Mouse (Mus musculus) midbrain, embryonic 11.5 days (tissue): ENCODE measurements around the gene Tox4. TPM values are rescaled to one million over a fixed set of nuclear protein-coding genes. Genes with fewer than 3 reads are reported as not detected.
"Not testable (repeated sequence)": the region's sequence is repeated elsewhere in the genome, so short reads cannot be mapped to it uniquely, and the experiment has no call there.

Experiments
- ATAC-seq: fragments of 200-750 bp; cut with Nextera tagmentation; 2 replicates; pipeline ENCODE4 v1.8.0; 2017; ENCODE audit warnings: moderate TSS enrichment, moderate library complexity; ENCODE audit not compliant: low FRiP score
- DNase-seq: peaks from one replicate; pipeline ENCODE4 v3.0.0; 2015; ENCODE audit warnings: low spot score; ENCODE audit errors: missing footprints
- H3K27ac ChIP-seq: fragments of 300-500 bp; sonication (generic); 2 replicates; pipeline ENCODE4 v1.5.1; 2014; ENCODE audit warnings: low read depth, low read length
- H3K27me3 ChIP-seq: fragments of 300-500 bp; sonication (generic); 2 replicates; pipeline ENCODE4 v1.6.1; 2014; ENCODE audit warnings: mild to moderate bottlenecking, low read length, moderate library complexity, mixed read lengths; ENCODE audit not compliant: control insufficient read depth, insufficient read depth
- H3K36me3 ChIP-seq: fragments of 300-500 bp; sonication (generic); 2 replicates; pipeline ENCODE4 v1.6.1; 2014; ENCODE audit warnings: mild to moderate bottlenecking, low read length, moderate library complexity, mixed read lengths; ENCODE audit not compliant: control insufficient read depth, insufficient read depth
- H3K4me1 ChIP-seq: fragments of 300-500 bp; sonication (generic); 2 replicates; pipeline ENCODE4 v1.6.1; 2014; ENCODE audit warnings: low read length; ENCODE audit not compliant: control insufficient read depth, insufficient read depth
- H3K4me2 ChIP-seq: fragments of 300-500 bp; sonication (generic); 2 replicates; pipeline ENCODE4 v1.6.1; 2014; ENCODE audit warnings: mild to moderate bottlenecking, moderate library complexity
- H3K4me3 ChIP-seq: fragments of 300-500 bp; sonication (generic); 2 replicates; pipeline ENCODE4 v1.5.1; 2014; ENCODE audit warnings: low read depth, low read length
- H3K9ac ChIP-seq: fragments of 300-500 bp; sonication (generic); 2 replicates; pipeline ENCODE4 v1.6.1; 2014; ENCODE audit warnings: low read length
- H3K9me3 ChIP-seq: fragments of 300-500 bp; sonication (generic); 2 replicates; pipeline ENCODE4 v1.6.1; 2016; ENCODE audit warnings: low read length; ENCODE audit not compliant: control insufficient read depth
- WGBS: fragments of 180-500 bp; shearing (Covaris S2); extraction: QIAGEN DNeasy Blood & Tissue Kit; methylation state at CpG from one replicate; pipeline ENCODE4 v1.1.7; 2014; 5-methylcytosine and 5-hydroxymethylcytosine counted together
- polyA plus RNA-seq: library from polyadenylated mRNA; unstranded; fragments of >200 nt; fragmentation: Nextera tagmentation; extraction: Ambion mirVana; gene quantifications from 2 replicates; pipeline ENCODE4 v1.2.1, GENCODE M21; 2014

The Tox4 gene
- polyA plus RNA-seq, 1 experiment from 2014 or later, result 51.2 TPM

DNA sequence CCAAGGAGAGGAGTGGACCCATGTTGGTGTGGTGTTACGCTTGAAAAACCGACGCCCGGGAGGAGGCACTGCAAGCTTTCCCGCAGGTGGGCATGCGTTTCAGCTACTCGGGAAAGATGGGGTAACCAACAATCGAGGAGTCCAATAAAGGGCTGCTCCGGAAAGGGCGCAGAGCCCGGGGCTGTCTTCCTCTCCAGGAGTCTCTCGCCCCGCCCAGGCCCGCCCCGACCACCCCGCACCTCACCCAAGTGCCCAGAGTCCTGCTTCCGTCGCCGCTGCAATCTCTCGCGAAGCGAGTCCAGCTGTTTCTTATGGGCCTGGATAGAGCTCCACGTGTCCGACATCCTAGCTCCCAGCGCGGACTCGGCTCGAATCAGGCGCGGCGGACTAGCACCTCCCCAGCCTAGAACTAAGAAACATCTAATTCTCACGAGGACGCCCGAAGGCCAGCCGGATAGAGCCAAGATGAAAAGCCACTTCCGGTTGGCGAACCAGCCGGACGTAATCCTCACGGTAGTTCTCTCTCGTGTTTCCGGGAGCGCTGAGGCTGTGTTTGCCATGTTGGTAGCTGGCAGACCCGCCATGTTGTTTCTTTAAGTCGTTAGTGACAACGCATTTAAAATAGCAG is 25.8 kb downstream of the Tox4 start, which contains the start of gene Mettl3:
Gene Mettl3, minus strand, starts transcription at position 485 of the 628 bp plus-strand sequence.
- peak within 1 kb of the TSS; percentile 84 for H3K27ac ChIP-seq
- ATAC-seq, result peak; percentile 95
- H3K4me2 ChIP-seq, result peak within 1 kb of the TSS; percentile 58
- no peaks in the 10 kb centered on the region for H3K27me3 ChIP-seq
- peak; percentile 98 for DNase-seq
- H3K9me3 ChIP-seq, result no peaks in the 10 kb centered on the region
- H3K4me3 ChIP-seq, result peak within 1 kb of the TSS; percentile 72
- peaks cover 2% of the 10 kb centered on the region for H3K36me3 ChIP-seq
- WGBS, result under 1% methylated on average over 46 of the region's 46 CpGs
- H3K9ac ChIP-seq, result peak within 1 kb of the TSS; percentile 82
- peaks cover 4% of the 10 kb centered on the region; the same call in 1 of the 2 replicates for H3K4me1 ChIP-seq

DNA sequence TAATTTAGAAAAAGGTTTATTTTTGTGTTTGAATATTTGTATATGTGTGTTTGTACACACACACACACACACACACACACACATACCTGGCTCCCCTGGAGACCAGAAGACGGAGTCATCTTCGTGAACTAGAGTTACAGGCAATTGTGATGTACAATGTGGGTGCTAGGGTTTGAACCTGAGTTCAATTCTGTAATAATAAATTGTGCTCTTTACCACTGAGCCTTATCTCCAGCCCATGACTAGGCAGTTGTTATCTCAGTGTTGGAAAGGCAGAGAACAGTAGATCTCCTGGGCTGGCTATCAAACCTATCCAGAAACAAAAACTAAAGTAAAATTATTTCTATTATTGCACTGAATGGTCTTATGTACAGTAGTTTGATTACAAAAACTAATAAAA is 27.2 kb downstream of the Tox4 start:
- peaks cover 10% of the 10 kb centered on the region for H3K36me3 ChIP-seq
- H3K4me3 ChIP-seq, result no peak overlapping the region
- peaks cover 3% of the 10 kb centered on the region; the same call in 1 of the 2 replicates for H3K9me3 ChIP-seq
- H3K4me1 ChIP-seq, result peaks cover 4% of the 10 kb centered on the region; the same call in 1 of the 2 replicates
- ATAC-seq, result no peak
- WGBS, result 95% methylated on average over 2 of the region's 2 CpGs
- no peak overlapping the region for H3K4me2 ChIP-seq
- DNase-seq, result no peak
- no peaks in the 10 kb centered on the region for H3K27me3 ChIP-seq
- no peak overlapping the region for H3K9ac ChIP-seq
- no peak overlapping the region for H3K27ac ChIP-seq

DNA sequence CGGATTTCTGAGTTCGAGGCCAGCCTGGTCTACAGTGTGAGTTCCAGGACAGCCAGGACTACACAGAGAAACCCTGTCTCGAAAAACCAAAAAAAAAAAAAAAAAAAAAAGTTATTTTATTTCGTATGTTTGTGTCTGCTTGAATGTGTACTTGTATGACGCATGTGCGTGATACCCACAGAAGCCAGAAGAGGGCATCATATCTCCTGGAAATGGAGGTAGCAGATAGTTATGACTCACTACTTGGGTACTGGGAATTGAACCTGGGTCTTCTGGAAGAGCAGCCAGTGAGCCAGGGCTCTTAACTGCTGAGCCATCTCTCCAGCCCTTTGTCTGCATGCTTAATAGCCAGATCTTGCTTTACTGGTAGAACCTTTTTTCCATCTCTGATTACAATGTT is 31.4 kb downstream of the Tox4 start:
- H3K9me3 ChIP-seq, H3K27me3 ChIP-seq, H3K27ac ChIP-seq, H3K4me2 ChIP-seq, ATAC-seq, H3K4me3 ChIP-seq, H3K9ac ChIP-seq, DNase-seq: not testable (repeated sequence)
- Histone ChIP-seq H3K36me3 (peaks cover 46% of the 10 kb centered on the region), H3K4me1 (peaks cover 20% of the 10 kb centered on the region)
- 89% methylated on average over 5 of the region's 6 CpGs for WGBS

DNA sequence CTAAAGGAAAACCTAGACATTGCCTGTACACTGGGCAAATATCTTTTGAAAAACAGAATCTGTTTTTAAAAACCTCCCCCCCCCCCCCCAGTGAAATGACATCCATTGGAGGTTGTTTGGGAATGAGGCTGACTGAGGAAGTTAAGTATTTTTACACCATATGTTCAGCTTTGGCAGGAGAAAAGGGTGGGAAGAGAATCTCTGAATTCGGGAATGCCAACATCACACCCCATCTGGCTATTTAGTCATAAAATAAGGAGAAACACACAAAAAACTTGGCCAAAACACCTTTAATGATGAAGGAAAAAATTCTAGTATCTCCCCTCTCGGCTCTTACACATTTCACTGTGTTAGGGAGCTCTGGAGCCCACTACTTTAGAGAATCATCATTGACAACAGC is 32.0 kb downstream of the Tox4 start:
- DNase-seq, result no peak
- WGBS, result 93% methylated on average over 2 of the region's 2 CpGs
- peaks cover 22% of the 10 kb centered on the region for H3K4me1 ChIP-seq
- peaks cover 3% of the 10 kb centered on the region; the same call in 1 of the 2 replicates for H3K9me3 ChIP-seq
- no peak overlapping the region for H3K4me3 ChIP-seq
- H3K27ac ChIP-seq, result no peak overlapping the region
- H3K27me3 ChIP-seq, result no peaks in the 10 kb centered on the region
- ATAC-seq, result no peak
- no peak overlapping the region for H3K9ac ChIP-seq
- H3K36me3 ChIP-seq, result peaks cover 46% of the 10 kb centered on the region
- no peak overlapping the region for H3K4me2 ChIP-seq

DNA sequence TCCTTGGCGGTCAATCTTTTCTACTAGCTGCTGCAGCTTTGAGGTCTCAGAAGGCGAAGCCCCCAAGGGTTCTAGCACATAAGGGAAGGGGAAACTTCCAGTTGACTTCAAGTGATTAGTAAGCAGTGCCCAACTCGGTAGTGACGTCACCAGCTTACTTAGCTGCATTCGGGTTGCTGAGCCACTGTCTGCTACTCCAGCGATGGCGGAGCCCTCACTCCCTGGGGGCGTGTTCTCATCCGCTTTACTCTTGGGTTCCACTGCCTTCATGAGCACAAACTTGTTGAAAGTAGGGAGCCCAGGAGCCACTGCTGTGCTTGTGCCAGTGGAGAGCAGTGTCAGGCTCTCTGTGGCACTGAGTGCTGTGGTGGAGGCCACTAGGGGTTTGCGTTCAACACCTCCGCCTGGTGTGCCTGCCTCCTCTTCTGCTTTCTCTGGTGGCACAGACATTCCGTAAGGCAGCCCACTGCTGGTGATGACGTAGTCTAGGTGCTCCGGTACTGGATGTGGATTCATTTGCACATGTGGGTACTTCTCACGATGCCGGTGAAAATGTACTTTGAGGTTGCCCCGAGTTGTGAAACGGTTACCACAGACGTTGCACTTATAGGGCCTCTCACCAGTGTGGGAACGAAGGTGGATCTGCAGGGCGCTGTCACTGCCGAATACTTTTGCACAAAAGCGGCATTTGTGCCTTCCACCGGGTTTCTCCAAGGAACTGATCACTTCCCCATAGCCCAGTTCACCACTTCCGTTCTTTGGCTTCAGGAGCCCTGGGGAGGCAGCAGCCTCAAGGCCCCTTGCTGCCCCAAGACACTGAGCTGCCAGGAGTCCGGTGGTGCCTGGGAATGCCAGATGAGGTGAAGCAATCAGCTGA is 35.2 kb downstream of the Tox4 start:
- Histone ChIP-seq H3K9ac (no peak overlapping the region; the same call in 1 of the 2 replicates), H3K27me3 (no peaks in the 10 kb centered on the region), H3K4me2 (peak overlapping the region; percentile 87), H3K36me3 (peaks cover 46% of the 10 kb centered on the region), H3K4me3 (peak overlapping the region; percentile 53; the same call in 1 of the 2 replicates), H3K27ac (no peak overlapping the region), H3K4me1 (peaks cover 29% of the 10 kb centered on the region), H3K9me3 (peaks cover 3% of the 10 kb centered on the region; the same call in 1 of the 2 replicates)
- WGBS, result 84% methylated on average over 26 of the region's 26 CpGs
- no peak for ATAC-seq
- DNase-seq, result no peak

DNA sequence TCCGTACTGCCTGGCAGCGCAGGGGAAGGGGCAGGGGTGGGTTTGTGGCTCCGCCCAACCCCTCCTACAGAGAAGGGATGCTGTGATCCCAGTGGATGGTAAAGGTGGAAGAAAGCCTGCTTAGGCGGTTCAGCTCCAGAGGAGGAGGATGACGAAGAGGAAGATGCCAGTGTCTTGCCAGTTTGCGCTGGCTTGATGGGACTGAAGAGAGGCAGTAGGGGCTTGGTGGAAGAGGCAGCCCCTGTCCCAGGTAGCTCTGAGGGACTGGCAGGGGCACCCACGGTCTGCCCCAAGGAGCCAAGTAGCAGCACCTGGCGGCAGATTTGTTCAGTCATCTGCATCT is 35.8 kb downstream of the Tox4 start:
- peak overlapping the region; percentile 53 for H3K4me3 ChIP-seq
- no peaks in the 10 kb centered on the region for H3K27me3 ChIP-seq
- DNase-seq (no peak), ATAC-seq (no peak)
- H3K27ac ChIP-seq, result no peak overlapping the region
- peak overlapping the region; percentile 87 for H3K4me2 ChIP-seq
- H3K4me1 ChIP-seq, result peaks cover 29% of the 10 kb centered on the region
- 45% methylated on average over 8 of the region's 8 CpGs for WGBS
- H3K9ac ChIP-seq, result peak overlapping the region; percentile 78
- H3K9me3 ChIP-seq, result peaks cover 3% of the 10 kb centered on the region; the same call in 1 of the 2 replicates
- H3K36me3 ChIP-seq, result peaks cover 47% of the 10 kb centered on the region

DNA sequence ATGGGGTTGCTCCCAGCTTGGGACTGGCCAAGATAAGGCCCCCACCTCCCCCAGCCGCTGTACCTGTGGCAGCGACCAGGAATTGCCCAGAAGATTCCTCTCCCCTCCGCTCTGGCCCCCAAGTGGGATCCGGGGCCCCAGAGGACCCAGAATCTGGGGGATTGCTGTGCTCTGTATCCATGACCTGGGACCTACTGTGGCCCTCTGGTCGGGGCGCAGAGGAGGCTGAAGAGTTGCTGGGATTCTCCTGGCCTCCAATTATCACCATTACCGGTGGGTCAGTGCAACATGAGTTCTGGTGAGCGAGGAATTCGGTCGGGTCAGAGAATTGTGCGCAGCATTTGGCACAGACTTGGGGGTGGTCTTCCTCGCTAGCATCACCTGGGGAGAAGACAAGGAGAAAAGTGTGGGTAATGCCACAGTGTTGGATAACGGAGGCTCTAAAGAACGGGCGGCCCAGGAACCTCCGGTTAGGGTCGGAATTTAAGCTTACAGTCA is 36.4 kb downstream of the Tox4 start:
- WGBS, result 8% methylated on average over 17 of the region's 17 CpGs
- ATAC-seq (peak; percentile 0; the same call in 1 of the 2 replicates), DNase-seq (no peak)
- Histone ChIP-seq H3K4me3 (peak overlapping the region; percentile 53), H3K9ac (peak overlapping the region; percentile 78), H3K36me3 (peaks cover 48% of the 10 kb centered on the region), H3K4me1 (peaks cover 29% of the 10 kb centered on the region), H3K27ac (peak overlapping the region; percentile 91), H3K9me3 (peaks cover 3% of the 10 kb centered on the region; the same call in 1 of the 2 replicates), H3K4me2 (peak overlapping the region; percentile 87), H3K27me3 (no peaks in the 10 kb centered on the region)

DNA sequence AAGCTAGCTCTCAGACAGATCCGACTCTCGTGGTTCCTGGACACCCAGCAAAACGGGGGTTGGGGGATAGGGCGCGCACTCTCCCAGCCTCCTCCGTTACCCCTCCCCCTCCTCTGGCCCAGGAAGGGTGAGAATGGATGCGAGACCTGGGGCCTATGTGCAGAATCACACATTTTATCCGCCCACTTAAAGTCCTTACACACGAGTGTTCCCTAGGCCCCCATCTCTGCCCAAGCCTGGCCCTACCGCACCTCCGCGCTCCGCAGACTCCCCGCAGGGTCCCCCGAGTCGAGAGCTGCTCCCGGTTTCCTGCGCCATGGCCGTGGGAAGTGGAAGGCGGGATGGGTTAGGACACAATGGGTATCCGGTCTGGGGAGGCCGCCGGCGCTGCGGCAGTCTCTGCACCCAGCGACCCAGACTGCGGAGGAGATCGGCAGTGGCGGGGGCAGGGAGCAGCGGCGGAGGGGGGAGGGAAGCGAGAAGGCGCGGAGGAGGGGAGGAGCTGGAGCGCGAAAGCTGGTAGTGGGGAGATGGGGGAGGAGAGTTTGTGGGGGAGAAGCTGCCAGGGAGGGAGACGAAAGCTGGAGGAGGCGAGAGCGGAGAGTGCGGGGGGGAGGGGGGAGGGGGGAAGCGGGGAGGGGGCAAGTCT is 37.0 kb downstream of the Tox4 start:
- Histone ChIP-seq H3K27ac (peak overlapping the region; percentile 91), H3K9ac (peak overlapping the region; percentile 78), H3K4me1 (peaks cover 29% of the 10 kb centered on the region), H3K36me3 (peaks cover 42% of the 10 kb centered on the region), H3K4me2 (peak overlapping the region; percentile 87), H3K4me3 (peak overlapping the region; percentile 53), H3K9me3 (no peaks in the 10 kb centered on the region), H3K27me3 (no peaks in the 10 kb centered on the region)
- DNase-seq, result peak; percentile 97
- peak; percentile 89 for ATAC-seq
- WGBS, result under 1% methylated on average over 31 of the region's 41 CpGs
